Mouse (Mus musculus): Measurements from ENCODE around the gene Hist1h2bn. TPM values are rescaled to one million over a fixed set of nuclear protein-coding genes. Genes with fewer than 3 reads are reported as not detected.
"Not testable (repeated sequence)": the region's sequence is repeated elsewhere in the genome, so short reads cannot be mapped to it uniquely, and the experiment has no call there.

The Hist1h2bn gene
- polyA plus RNA-seq, 1 experiment from 2014 or later: 3.0 TPM

GRCm38 (mm10) chr13:21789925-21790324 lies 36.0 kb downstream of the Hist1h2bn start:
- WGBS: 46% methylated on average over 6 of the region's 6 CpGs
- H3K9ac ChIP-seq: no peak overlapping the region
- H3K4me3 ChIP-seq (replicated peaks): no peak overlapping the region
- no peak overlapping the region for H3K4me2 ChIP-seq (replicated peaks)
- H3K27me3 ChIP-seq (replicated peaks): no peaks in the 10 kb centered on the region
- no peak overlapping the region for H3K27ac ChIP-seq
- ATAC-seq: no peak
- H3K9me3 ChIP-seq: no peaks in the 10 kb centered on the region
- no peaks in the 10 kb centered on the region for H3K36me3 ChIP-seq
- peaks cover 12% of the 10 kb centered on the region; the same call in 1 of the 2 replicates for H3K4me1 ChIP-seq (replicated peaks)

- WGBS: 12% methylated on average over 18 of the region's 18 CpGs
- no peak for ATAC-seq
- Histone ChIP-seq H3K4me3 (replicated peaks) (peak overlapping the region; percentile 15; the same call in 1 of the 2 replicates), H3K27me3 (replicated peaks) (no peaks in the 10 kb centered on the region), H3K36me3 (no peaks in the 10 kb centered on the region), H3K9me3 (no peaks in the 10 kb centered on the region), H3K9ac (peak overlapping the region; percentile 36), H3K4me1 (replicated peaks) (peaks cover 8% of the 10 kb centered on the region; the same call in 1 of the 2 replicates), H3K4me2 (replicated peaks) (peak overlapping the region; percentile 54), H3K27ac (0 out of 2 replicates have a peak overlapping the region, but pooled peaks have one; percentile 22)
These were observed 36.8 kb downstream of the Hist1h2bn start for GRCm38 (mm10) chr13:21790601-21791283.

GRCm38 (mm10) chr13:21795584-21795983 lies 41.7 kb downstream of the Hist1h2bn start:
- no peak for ATAC-seq
- H3K9me3 ChIP-seq: no peaks in the 10 kb centered on the region
- WGBS: 92% methylated on average over 7 of the region's 7 CpGs
- no peaks in the 10 kb centered on the region for H3K27me3 ChIP-seq (replicated peaks)
- H3K9ac ChIP-seq: no peak overlapping the region
- H3K27ac ChIP-seq: no peak overlapping the region
- no peak overlapping the region for H3K4me3 ChIP-seq (replicated peaks)
- 0 out of 2 replicates have a peak, but pooled peaks cover 2% of the 10 kb centered on the region for H3K4me1 ChIP-seq (replicated peaks)
- H3K36me3 ChIP-seq: no peaks in the 10 kb centered on the region
- no peak overlapping the region for H3K4me2 ChIP-seq (replicated peaks)

GRCm38 (mm10) chr13:21797163-21797562 lies 43.2 kb downstream of the Hist1h2bn start:
- not testable (repeated sequence) for ATAC-seq; H3K27me3 ChIP-seq (replicated peaks); H3K4me2 ChIP-seq (replicated peaks); H3K27ac ChIP-seq; H3K9me3 ChIP-seq; H3K4me1 ChIP-seq (replicated peaks); H3K9ac ChIP-seq; H3K4me3 ChIP-seq (replicated peaks); H3K36me3 ChIP-seq

GRCm38 (mm10) chr13:21803058-21803457 lies 49.1 kb downstream of the Hist1h2bn start:
- H3K4me1 ChIP-seq (replicated peaks); H3K4me2 ChIP-seq (replicated peaks); H3K9ac ChIP-seq; H3K4me3 ChIP-seq (replicated peaks); H3K9me3 ChIP-seq; H3K27me3 ChIP-seq (replicated peaks); H3K27ac ChIP-seq; H3K36me3 ChIP-seq: not testable (repeated sequence)
- ATAC-seq: peak; percentile 86
- no CpG with 5 or more reads among the region's 4 CpGs for WGBS

Other genes starting within 250 kb of the Hist1h2bn start
- gene Zkscan8, start 223.0 kb upstream of the Hist1h2bn start, polyA plus RNA-seq (2015; fragmentation: Nextera tagmentation; extraction: Ambion mirVana): 3.6 and 5.5 TPM in 2 replicates
- 0.09 and 0.18 TPM in 2 replicates for gene Olfr1366, start 211.3 kb upstream of the Hist1h2bn start, polyA plus RNA-seq (2015; fragmentation: Nextera tagmentation; extraction: Ambion mirVana)
- gene Olfr1535, start 194.2 kb upstream of the Hist1h2bn start, polyA plus RNA-seq (2015; fragmentation: Nextera tagmentation; extraction: Ambion mirVana): not detected in 2 replicates
- gene Olfr1364, start 172.4 kb upstream of the Hist1h2bn start, polyA plus RNA-seq (2015; fragmentation: Nextera tagmentation; extraction: Ambion mirVana): not detected in 2 replicates
- gene Olfr1362, start 140.1 kb upstream of the Hist1h2bn start, polyA plus RNA-seq (2015; fragmentation: Nextera tagmentation; extraction: Ambion mirVana): not detected in 2 replicates
- not detected in 2 replicates for gene Olfr11, start 111.6 kb upstream of the Hist1h2bn start, polyA plus RNA-seq (2015; fragmentation: Nextera tagmentation; extraction: Ambion mirVana)
- gene Olfr1361, start 90.7 kb upstream of the Hist1h2bn start, polyA plus RNA-seq (2015; fragmentation: Nextera tagmentation; extraction: Ambion mirVana): not detected in 2 replicates
- gene Olfr1360, start 76.7 kb upstream of the Hist1h2bn start, polyA plus RNA-seq (2015; fragmentation: Nextera tagmentation; extraction: Ambion mirVana): not detected in 2 replicates
- not detected in 2 replicates for gene Olfr1359, start 56.0 kb upstream of the Hist1h2bn start, polyA plus RNA-seq (2015; fragmentation: Nextera tagmentation; extraction: Ambion mirVana)
- gene Hist1h2bl, start 38.0 kb upstream of the Hist1h2bn start, polyA plus RNA-seq (2015; fragmentation: Nextera tagmentation; extraction: Ambion mirVana): 1.4 and 4.3 TPM in 2 replicates
- gene Hist1h2ai, start 37.7 kb upstream of the Hist1h2bn start, polyA plus RNA-seq (2015; fragmentation: Nextera tagmentation; extraction: Ambion mirVana): 14.7 and 32.5 TPM in 2 replicates
- 5.4 and 13.1 TPM in 2 replicates for gene Hist1h3h, start 36.5 kb upstream of the Hist1h2bn start, polyA plus RNA-seq (2015; fragmentation: Nextera tagmentation; extraction: Ambion mirVana)
- gene Hist1h2bm, start 32.1 kb upstream of the Hist1h2bn start, polyA plus RNA-seq (2015; fragmentation: Nextera tagmentation; extraction: Ambion mirVana): 1.7 and 4.3 TPM in 2 replicates
- 1.2 and 1.6 TPM in 2 replicates for gene Hist1h4j, start 19.1 kb upstream of the Hist1h2bn start, polyA plus RNA-seq (2015; fragmentation: Nextera tagmentation; extraction: Ambion mirVana)
- gene Hist1h4k, start 3.6 kb upstream of the Hist1h2bn start, polyA plus RNA-seq (2015; fragmentation: Nextera tagmentation; extraction: Ambion mirVana): 1.7 and 2.8 TPM in 2 replicates
- gene Hist1h2ak, start 296 bp upstream of the Hist1h2bn start, polyA plus RNA-seq (2015; fragmentation: Nextera tagmentation; extraction: Ambion mirVana): 22.4 and 26.3 TPM in 2 replicates
- 19.8 and 25.0 TPM in 2 replicates for gene Hist1h1b, start 26.5 kb downstream of the Hist1h2bn start, polyA plus RNA-seq (2015; fragmentation: Nextera tagmentation; extraction: Ambion mirVana)
- 89.5 and 101 TPM in 2 replicates for gene Hist1h3i, start 29.2 kb downstream of the Hist1h2bn start, polyA plus RNA-seq (2015; fragmentation: Nextera tagmentation; extraction: Ambion mirVana)
- 2.4 and 4.7 TPM in 2 replicates for gene Hist1h2an, start 33.1 kb downstream of the Hist1h2bn start, polyA plus RNA-seq (2015; fragmentation: Nextera tagmentation; extraction: Ambion mirVana)
- gene Hist1h2bp, start 33.3 kb downstream of the Hist1h2bn start, polyA plus RNA-seq (2015; fragmentation: Nextera tagmentation; extraction: Ambion mirVana): 2.0 TPM in 2 replicates
- gene Hist1h2bq, start 56.1 kb downstream of the Hist1h2bn start, polyA plus RNA-seq (2015; fragmentation: Nextera tagmentation; extraction: Ambion mirVana): 14.5 and 16.7 TPM in 2 replicates
- 1.7 TPM in 1 of 2 replicates, not detected in the other for gene Hist1h2ao, start 56.3 kb downstream of the Hist1h2bn start, polyA plus RNA-seq (2015; fragmentation: Nextera tagmentation; extraction: Ambion mirVana)
- not detected in 2 replicates for gene Hist1h4m, start 57.6 kb downstream of the Hist1h2bn start, polyA plus RNA-seq (2015; fragmentation: Nextera tagmentation; extraction: Ambion mirVana)
- gene Hist1h4n, start 78.1 kb downstream of the Hist1h2bn start, polyA plus RNA-seq (2015; fragmentation: Nextera tagmentation; extraction: Ambion mirVana): 12.0 and 15.9 TPM in 2 replicates
- 2,704 and 3,243 TPM in 2 replicates for gene Hist1h2ap, start 79.4 kb downstream of the Hist1h2bn start, polyA plus RNA-seq (2015; fragmentation: Nextera tagmentation; extraction: Ambion mirVana)
- gene Hist1h2br, start 79.6 kb downstream of the Hist1h2bn start, polyA plus RNA-seq (2015; fragmentation: Nextera tagmentation; extraction: Ambion mirVana): 15.0 and 16.4 TPM in 2 replicates
- 6.2 and 7.5 TPM in 2 replicates for gene Zfp184, start 191.0 kb downstream of the Hist1h2bn start, polyA plus RNA-seq (2015; fragmentation: Nextera tagmentation; extraction: Ambion mirVana)
- 0.06 TPM in 1 of 2 replicates, not detected in the other for gene Pom121l2, start 227.1 kb downstream of the Hist1h2bn start, polyA plus RNA-seq (2015; fragmentation: Nextera tagmentation; extraction: Ambion mirVana)